Mouse (Mus musculus): Measurements from ENCODE around the gene Fuz.
A peak's percentile ranks its signal among the peaks of the same experiment; 100 is the strongest.

DNA sequence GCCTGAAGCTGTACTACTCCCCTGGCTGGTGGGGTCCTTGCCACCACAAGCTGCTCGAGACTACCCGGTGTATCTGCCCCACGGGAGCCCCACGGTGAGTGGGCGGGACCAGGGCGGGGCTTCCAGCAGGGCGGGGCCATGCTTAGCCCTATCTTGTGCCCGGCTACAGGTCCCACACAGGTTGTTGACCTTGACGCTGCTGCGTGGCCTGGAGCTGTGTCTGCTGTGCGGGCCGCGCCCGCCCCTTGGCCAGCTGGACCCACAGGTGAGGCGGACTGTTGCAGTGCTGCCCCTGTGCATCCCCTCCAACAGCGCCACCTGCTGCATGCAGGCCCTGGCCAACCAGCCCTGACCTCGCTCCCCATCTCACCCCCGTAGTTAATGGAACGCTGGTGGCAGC is 2.7 kb downstream of the Fuz start:
- no peak for TF ChIP-seq EP300 (IDR thresholded peaks at IDR 0.05; ENCODE audit: low read depth)
- TF ChIP-seq CTCF (IDR thresholded peaks at IDR 0.05; ENCODE audit: low read depth) = peak; percentile 37

Measured in heart, postnatal 0 days (tissue).